Mouse (Mus musculus): ENCODE results near the gene BC005624. TPM values are rescaled to one million over a fixed set of nuclear protein-coding genes. Genes with fewer than 3 reads are reported as not detected.
"Not testable (repeated sequence)": the region's sequence is repeated elsewhere in the genome, so short reads cannot be mapped to it uniquely, and the experiment has no call there.

Gene BC005624
- total RNA-seq, 2 experiments from 2014 or later = 21.2 to 21.3 TPM

DNA sequence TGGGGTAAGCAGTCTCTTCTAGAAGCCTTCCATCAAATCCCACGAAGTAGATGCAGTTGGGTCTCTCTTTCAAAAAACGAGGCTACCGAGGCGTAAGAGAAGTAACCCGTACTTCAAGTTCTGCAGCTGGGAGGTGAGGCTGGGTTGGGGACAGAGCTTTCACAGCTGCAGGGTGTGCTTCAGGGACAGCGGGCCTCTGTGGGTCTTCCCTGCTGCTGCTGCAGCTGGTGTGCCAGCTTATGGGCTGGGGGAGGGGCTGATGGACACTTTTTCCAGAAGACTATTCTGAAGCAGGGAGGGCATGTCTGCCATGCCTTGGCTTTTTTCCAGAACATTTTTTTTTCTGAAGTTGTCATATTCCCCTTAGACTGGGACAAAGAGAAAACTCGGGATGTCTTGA lies 1.0 kb upstream of the BC005624 start:
- DNase-seq = no peak

DNA sequence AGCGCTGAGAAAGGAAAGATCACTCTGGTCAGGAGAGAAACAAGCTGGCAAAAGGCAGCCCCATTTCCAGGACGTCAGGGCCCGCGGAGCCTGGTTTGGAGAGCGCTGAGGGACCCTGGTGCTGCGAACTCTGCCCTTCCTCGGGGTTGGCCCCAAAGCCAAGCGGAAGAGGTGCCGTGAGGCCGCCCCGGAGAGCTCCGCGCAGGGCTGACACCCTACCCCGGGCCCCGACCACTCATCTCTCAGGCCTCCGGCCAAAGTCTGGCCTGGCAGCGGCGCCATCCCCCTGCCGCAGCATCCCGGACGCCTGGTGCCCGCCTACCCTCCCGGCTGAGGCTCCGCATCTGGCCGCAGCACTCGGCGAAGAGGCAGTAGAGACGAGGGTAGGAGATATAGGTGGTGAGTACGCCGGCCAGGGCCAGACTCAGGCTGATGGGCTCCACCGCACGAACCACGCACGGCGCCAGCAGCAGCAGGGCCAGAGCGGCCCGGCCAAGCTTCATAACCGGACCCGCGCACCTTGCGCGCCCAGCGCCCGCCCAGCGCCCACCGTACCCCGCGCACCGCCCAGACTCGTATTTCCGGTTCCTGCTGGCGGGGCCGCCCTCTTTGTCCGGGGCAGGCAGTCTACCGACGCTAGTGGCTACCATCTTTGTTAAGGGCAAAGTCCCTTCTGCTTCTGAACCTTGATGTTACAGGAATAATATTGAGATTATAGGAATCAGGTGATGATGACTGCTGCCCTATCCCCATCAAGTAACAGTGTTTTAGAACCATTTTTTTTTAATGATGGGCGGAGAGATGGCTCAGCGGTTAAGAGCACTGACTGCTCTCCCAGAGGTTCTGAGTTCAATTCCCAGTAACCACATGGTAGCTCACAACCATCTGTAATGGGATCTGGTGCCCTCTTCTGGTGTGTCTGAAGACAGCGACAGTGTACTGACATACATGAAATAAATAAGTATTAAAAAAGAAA lies 14.4 kb downstream of the BC005624 start, which contains the start of gene Tor1a:
TSS of gene Tor1a (minus strand) at position 582 of the 976 bp plus-strand sequence.
- peak; percentile 85 for DNase-seq

DNA sequence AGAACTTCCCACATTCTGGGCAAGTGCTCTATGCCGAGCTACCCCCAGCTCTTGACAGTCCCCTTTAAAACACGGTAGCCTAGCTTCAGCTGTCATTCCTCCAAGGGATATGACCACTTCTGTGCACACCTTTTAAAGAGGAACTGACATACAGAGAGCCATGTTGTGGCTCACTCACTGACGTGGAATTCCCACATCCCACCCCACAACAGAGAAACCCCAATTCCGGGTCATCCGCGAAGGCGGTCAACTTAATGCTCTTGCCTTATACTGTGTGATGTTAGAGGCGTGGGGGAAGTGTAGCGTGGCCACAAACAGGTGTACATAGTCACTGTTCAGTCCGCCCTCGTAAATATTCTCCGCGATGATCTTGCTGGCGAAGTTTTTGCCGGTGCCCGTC lies 15.2 kb downstream of the BC005624 start:
- no peak for DNase-seq

DNA sequence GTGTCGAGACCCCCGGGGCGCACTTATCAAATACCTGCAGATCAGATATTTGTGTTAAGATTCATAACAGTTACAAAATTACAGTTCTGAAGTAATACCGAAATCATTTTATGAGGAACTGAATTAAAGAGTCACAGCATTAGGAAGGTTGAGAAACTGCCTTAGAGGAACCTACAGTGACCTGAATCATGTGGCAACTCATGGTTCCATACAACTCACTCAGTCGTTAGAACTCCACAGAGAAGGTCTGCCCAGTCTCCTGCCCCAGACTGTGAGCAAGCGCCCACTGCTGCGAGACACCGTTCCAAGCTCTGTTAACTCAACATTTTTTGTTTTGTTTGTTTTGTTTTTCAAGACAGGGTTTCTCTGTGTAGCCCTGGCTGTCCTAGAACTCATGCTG lies 16.4 kb downstream of the BC005624 start:
- DNase-seq = no peak

DNA sequence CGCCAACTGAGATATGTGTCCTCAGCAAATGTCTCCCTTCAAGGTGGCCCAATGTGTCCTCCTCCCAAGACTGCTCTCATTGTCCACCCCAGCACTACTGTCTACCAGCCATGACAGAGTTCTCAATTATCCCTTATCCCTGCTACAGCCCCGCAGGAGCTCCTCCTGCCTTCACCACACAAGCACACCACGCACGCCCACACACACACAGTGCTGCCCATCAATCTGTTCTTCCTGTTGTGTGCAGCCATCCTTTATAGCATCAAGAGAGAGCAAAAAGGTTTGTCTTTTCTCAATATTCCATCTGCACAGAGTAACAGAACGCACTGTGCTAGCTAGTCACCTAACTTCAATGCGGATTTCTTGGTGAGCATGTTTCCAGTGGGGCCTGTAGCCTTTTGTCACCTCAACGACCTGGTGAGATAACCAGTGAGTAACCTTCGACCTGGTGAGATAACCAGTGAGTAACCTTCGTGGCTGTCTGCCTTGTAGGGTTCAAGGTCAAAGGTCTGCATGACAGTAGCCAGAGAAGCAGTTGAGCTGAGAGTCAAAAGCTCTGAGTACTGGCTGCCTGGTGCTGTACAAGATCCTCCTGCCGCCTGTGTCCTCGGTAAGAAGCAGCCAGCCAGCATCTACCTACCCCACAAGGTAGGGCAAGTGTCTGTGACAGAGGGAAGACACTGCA lies 19.3 kb downstream of the BC005624 start:
- no peak for DNase-seq

DNA sequence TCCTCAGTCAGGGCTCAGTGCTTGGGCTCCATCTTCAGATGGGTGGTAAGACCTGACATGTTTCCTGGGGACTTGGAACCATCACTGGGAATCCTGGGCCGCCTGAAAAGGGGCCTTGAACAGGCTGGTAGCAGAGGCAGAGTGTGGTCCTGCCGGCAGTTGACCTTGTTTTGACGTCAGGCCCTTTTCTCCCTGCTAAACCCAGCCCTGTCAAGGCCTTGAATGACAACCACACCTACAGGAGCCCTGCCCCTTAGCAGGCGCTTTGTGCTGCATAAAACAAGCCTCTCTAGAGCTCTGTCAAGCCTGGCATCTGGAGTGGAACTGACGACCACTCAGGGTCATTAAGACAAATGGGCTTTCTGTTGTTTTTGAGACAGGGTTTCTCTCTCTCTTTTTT lies 22.1 kb downstream of the BC005624 start:
- DNase-seq = no peak

DNA sequence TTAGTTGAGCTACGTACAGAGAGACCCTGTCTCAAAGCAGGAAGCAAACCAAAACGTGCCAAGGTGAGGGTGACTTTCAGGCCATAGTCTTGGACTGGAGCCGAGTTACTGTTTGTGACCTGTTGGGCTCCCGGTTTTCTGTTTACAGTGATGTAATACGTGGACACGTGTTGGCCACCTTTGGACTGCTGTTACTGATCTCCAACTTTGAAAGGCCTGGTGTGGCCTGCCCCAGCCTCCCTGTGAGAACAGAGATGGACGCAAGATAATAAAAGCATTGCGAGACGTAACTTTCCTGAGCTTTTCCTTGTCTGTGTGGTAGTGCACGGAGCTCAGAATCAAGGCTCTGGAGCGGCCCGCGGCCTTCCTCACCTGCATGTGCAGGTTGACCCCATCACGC lies 23.3 kb downstream of the BC005624 start:
- DNase-seq = no peak

DNA sequence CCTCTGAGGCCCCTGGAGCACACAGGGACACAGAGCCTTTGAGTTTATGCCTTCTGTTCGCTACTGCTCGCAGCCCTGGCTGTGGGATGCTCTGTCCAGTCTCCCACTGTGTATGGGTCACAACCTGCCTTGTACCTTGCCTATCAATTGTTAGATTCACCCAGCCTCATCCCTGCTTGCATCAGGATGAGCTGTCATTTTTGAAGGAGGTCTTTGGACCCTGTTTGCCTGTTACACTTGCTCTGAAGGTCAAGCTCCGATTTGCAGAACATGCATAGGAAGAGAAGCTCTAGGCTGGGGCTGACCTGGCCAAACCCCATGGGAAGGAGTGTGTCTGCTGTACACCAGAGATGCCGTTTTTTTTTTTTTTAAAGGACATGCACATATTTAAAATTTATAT lies 24.5 kb downstream of the BC005624 start:
- DNase-seq = no peak

DNA sequence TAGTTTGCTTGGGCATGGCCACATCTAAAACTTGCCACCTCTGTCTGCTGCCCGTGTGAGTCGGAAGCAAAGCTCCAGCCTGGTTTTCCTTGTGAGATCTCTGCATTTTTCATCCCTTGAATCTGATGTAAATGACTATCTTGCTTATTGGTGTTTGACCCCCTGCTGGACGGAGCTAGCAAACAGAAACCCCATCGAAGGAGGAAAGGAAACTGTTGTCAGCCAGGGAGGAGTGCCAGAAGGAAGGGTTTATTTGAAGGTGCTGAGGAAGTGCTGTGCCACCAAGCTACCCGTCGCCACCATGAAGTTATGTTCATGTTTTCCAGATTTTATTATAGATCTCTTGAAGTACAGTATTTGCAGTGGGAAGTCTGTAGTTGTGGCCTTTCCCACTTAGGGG lies 27.2 kb downstream of the BC005624 start:
- no peak for DNase-seq

DNA sequence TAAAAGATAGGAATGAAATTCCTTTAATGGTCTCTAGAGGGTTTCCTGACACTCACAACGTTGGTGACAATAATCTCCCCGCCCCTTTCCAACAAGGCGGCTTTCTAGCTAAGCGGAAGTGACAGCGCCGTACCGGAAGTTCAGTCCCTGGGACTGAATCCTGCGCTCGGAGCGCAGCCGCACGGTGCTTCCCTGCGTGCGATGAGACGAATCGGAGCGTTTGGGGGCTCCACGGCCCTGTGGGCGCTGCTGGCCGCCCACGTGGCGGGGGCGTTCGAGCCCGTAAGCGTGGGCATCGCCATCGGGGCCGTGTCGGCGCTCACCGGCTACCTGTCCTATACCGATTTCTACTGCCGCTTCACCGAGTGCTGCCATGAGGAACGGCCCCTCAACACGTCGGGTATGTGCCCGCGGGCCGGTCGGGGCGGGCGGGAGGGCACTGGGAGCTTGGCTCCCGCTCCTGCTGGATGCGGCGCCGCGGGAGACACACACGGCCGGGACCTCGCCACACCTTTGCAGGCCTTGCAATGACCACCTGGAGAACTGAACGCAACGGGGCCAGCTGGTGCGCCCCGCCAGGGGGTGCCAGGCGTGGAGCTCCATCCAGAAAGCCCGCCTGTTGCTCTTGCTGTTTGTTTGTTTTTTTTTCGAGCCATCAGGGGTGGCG lies 29.0 kb downstream of the BC005624 start, which contains the start of gene Tor1b:
TSS of gene Tor1b (plus strand) at position 136 of the 667 bp plus-strand sequence.
- DNase-seq = peak; percentile 74

DNA sequence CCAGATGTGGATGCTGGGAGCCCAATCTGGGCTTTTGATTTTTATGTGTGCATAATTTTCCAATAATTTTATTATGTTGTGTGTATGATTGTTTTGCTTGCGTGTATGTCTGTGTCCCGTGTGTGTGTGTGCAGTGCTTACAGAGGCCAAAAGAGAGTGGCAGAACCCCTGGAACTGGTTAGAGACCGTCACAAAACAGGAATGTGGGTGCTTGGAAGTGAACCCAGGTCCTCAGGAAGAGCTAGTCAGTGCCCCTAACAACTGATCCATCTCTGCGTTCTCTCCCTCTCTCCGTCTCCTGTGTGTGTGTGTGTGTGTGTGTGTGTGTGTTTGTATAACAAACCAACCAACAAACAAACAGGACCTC lies 29.6 kb downstream of the BC005624 start:
- DNase-seq = no peak

DNA sequence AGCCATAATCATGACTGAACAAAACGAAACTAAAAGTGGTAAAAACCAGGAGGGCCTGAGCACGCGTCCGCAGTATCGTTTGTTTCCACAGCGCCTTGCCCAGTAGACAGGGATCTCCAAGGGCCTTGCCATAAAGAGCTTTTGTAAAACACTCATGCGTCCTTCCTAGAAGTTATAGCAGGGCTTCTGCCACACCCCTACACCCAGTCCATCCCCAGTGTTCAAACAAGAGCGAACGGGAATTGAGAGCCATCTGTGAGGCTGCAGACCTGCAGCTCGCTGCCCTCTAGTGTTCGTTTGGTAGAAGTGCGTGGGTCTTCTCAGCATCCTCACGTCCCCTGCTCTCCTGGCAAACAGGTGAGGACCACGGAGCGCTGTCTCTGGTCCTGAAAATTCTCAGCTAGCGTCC lies 39.4 kb downstream of the BC005624 start:
- peak; percentile 40 for DNase-seq

DNA sequence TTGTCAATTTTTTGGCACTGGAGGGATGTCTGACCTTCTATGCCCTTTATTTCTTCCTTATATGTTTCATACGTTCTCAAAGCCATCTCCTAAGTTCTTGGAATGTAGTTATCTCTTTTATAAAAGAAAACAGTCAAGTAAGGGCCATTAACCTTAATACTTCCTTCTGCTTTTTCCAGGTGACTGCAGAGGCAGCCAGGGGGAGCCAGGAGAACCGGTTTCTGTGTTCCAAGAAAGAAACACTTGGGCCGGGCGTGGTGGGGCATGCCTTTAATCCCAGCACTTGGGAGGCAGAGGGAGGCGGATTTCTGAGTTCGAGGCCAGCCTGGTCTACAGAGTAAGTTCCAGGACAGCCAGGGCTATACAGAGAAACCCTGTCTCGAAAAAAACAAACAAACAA lies 39.9 kb downstream of the BC005624 start:
- DNase-seq = not testable (repeated sequence)

DNA sequence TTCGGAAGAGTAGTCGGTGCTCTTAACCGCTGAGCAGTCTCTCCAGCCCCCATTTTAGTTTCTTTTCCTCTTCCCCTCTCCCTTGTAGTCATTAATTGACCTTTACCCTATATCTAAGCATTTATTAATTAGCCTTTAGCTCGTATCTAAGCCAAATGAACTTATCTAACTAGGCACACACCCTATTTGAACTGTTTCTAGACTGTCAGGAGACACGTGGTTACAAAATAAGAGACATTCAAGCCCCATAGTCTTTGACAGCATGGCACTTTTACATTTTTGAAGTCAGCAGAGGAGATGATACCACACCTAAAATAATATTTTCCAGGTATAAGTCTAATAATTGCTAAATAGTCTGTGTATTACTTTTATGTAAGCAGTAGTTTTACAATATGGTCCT lies 40.4 kb downstream of the BC005624 start:
- DNase-seq = no peak

DNA sequence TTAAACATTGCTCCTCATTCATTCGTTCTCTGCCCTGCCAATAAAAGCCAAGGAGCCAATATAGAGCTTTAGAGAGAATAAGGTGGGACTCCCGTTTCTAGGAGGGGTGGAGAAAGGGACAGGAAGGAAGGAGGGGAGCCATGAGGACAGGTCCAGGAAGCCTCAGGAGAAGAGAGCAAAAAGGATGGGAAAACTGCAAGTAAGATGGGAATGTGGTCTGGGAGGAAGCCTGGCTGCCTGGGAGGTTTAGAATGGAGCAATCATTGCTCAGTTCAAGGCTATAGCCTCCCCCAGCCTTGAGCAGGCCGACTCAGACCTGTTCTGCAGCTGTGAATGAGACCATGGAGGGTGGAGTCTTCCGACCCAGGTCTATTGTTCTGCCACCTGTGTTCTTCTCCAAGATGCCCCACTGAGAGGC lies 43.4 kb downstream of the BC005624 start:
- no peak for DNase-seq

DNA sequence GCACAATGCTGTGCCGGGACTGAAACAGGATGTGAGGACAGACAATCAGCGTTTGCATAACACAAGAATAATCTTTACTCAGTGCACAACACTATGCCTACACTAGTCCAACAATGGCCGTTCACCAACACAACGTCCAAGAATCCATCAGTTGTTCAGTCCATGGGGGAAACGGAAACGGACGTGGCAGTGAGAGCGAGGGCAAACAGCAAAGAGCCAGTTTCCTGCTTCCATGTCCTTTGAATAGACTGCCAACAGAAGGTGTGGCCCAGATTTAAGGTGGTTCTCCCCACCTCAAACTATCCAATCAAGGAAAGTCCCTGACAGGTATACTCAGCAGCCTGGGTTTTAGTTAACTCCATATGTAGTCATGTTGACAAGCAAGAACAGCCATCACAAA lies 44.3 kb downstream of the BC005624 start:
- no peak for DNase-seq

DNA sequence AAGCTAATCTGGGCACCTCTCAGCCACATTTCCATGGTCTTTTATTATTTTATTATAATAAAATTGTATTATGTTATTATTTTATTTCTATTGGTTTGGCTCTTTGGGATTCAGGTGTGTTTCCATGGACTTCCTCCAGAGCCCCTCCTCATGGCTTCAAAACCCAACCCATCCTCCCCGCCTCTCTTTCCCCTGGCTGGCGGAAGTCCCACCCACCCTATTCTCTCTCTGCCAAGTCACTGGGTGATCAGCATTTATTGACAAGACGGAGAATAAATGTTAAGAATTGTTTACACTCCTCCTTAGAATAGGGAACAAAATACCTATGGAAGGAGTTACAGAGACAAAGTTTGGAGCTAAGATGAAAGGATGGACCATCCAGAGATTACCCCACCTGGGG lies 45.2 kb downstream of the BC005624 start:
- DNase-seq = no peak

DNA sequence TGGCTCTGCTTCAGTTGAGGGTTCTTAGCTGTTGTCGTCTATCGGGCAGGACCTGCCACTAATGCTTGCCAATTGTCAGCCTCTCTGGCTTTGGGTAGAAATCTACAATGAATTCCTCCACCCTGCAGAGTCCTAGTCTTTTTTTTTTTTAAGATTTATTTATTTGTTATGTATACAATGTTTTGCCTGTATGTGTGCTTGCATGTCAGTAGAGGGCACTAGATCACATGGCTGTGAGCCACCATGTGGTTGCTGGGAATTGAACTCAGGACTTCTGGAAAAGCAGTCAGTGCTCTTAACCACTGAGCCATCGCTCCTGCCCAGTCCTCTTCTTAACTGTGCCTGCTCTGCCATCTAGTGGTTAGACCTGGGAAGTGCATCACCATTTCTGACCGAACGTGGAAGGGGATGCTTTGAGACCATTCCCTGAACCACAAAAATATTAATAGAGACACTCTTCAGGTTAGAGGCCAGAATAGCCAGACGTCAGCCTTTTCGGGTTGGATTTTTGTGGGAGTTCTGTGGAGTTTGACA lies 48.0 kb downstream of the BC005624 start:
- peak; percentile 55 for DNase-seq

DNA sequence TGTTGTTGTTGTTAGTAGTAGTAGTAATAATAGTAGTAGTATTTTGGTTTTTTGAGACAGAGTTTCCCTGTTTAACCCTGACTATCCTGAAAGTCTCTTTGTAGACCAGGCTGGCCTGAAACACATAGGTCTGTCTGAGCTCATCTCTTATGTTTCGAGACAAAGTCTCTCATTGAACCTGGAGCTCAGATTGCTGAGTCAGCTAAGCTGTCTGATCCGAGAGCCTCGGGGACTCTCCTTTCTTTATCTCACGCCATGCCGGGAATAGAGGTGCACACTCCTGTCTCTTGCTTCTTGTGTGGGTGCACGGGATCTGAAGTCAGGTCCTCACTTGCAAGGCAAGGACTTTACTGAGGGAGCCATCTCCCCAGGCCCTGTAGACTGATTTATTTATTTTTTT lies 49.0 kb downstream of the BC005624 start:
- no peak for DNase-seq

DNA sequence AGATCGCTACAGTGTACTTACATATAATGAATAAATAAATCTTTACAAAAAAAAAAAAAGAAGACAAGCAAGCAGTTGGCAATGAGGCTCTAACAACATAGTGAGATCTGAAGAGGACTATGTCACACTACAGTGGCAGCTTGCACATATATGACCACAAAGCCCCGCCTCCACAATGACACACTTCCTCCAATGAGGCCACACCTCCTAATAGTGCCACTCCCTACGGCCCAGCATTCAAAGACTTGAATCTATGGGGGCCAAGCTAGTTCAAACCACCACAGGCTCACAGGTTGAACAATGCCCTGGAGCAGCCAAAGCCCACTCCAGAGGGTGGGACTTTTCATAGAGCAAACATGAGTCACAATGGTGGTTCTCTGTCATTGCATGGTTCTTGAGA lies 50.1 kb downstream of the BC005624 start:
- no peak for DNase-seq

DNA sequence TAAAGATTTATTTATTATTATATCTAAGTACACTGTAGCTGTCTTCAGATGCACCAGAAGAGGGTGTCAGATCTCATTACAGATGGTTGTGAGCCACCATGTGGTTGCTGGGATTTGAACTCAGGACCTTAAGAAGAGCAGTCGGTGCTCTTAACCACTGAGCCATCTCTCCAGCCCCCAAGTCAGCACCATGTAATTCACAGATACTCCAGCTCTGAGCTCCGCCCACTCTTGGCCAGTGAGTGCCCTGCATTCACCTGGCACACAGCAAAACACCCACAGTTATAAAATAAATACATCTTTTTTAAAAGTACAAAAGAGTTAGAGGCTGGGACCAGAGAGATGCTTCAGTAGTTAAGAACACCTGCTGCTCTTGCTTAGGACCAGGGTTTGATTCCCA lies 51.2 kb downstream of the BC005624 start:
- DNase-seq = not testable (repeated sequence)

DNA sequence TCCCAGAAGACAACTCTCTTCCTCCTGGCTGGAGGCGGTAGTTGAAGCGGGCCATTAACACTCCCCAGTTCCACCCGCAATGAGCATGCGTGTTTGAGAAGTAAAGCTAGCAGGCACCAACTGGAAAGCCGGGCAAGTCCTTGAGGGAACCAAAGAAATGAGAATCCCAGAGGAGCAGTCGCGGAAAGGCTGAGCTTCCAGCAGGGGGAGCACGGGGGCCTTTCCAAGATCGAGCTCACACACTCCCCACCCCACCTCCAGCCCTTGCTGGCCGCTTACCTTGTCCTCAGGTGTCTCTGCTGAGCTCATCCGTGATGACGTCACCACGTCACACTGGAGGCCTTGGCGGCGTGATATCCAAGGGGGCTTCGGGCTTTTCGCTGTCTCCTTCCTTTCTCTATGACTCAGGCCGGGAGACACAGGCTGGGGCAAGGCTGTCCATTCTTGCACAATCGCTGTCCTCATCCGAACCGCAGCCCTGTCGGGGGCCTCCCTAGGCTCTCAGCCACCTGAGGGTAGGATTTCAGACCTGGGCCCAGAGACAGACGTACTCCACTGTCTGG lies 52.4 kb downstream of the BC005624 start, which contains the start of gene Ptges:
TSS of gene Ptges (minus strand) at position 381 of the 563 bp plus-strand sequence.
- DNase-seq = peak; percentile 74
